Mouse (Mus musculus): ENCODE data around the gene Pla2g15. TPM values are rescaled to one million over a fixed set of nuclear protein-coding genes. Genes with fewer than 3 reads are reported as not detected.
A peak's percentile ranks its signal among the peaks of the same experiment; 100 is the strongest.

The Pla2g15 gene
- polyA plus RNA-seq, 1 experiment from 2014 or later: 18.1 TPM

DNA sequence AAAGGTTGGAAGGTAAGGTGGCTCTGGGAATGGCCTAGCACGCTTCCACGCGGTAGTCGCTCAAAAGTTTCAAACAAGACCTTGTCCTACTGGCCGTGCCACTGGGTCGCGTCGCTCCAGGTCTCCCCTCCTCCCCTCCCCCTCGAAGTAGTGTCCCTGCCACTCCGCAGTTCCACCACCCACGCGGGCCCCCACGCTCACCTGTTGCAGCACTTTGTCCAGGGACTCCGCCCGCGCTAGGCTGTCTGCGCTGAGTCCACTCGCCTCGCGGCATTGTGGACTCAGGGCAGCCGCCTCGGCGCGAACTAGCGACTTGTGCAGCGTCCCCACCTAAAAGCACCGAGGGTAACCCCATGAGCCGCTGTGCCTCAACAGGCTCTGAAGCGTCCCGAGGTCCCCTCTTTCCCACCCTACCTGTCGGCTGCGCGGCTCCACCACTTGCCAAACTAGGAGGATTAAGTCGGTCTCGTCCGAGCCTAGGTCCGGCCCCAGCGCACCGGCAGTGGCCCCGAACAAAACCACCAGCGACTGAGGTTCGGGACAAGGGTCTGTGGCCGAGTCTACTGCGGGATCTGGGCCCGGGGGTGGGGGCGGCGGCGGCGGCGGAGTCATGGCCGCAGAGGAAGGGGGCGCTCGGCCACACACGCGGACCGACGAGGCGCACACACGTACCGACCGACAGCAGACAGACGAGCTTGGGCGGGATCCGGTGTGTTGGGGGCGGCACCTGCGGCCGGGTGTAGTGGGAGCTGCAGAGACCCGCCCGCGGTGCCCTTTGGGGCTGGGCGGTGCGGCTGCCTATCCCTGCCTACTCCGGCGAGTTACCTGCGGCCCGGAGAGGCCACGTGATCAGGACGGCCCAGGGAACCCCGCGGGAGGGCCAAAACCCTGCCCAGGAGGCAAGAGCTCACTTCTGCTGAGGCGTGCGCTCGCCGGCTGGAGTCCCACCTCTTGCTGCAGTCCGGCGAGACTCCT, 13.8 kb upstream of the Pla2g15 start, which contains the start of gene Esrp2:
Esrp2 (minus strand) TSS at position 819 of the 975 bp plus-strand sequence.
- Histone ChIP-seq H3K27ac (peak within 1 kb of the TSS; percentile 73), H3K4me1 (peaks cover 30% of the 10 kb centered on the region), H3K36me3 (peaks cover 17% of the 10 kb centered on the region), H3K4me3 (peak within 1 kb of the TSS; percentile 54), H3K9me3 (no peaks in the 10 kb centered on the region), H3K27me3 (peaks cover 62% of the 10 kb centered on the region), H3K4me2 (peak within 1 kb of the TSS; percentile 84), H3K9ac (peak within 1 kb of the TSS; percentile 68)
- 1% methylated on average over 86 of the region's 86 CpGs for WGBS
- 0 out of 2 replicates have a peak, but pooled peaks have one; percentile 17 for ATAC-seq (ENCODE audit: insufficient number of reproducible peaks, insufficient read depth, low FRiP score, low TSS enrichment, low read depth)

DNA sequence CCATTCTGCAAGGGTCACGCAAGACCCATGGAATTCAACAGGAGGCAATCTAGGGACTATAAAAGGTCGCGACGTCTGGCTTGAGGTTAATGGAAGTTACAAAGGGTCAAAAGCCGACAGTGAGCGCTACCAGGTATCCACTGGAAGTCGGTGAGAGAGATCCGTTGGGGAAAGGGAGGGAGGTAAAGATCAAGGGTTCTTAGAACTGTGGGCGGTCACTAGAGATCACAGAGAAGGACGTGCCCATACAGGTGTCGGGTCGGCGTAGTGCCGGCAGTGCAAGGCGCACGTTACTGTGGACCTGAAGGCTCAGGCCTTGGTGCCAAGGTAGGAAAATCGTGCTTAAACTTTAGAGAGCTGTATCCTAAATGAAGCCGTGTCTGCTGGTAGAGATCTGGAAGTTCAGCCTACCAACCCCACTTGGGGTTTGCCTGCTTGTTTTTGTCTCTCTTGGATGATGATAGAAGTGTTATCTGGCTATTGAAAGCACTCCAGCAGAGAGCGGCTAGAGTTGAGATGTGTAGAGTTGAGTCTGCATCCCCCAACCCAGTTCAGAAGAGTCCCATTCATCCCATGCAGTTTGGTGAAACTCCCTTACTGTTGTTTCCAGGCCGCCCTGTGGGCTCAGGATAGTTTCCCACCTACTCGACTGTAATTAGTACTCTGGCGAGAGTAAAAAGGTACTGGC, 12.8 kb upstream of the Pla2g15 start:
- H3K36me3 ChIP-seq: peaks cover 8% of the 10 kb centered on the region
- peak overlapping the region; percentile 84 for H3K4me2 ChIP-seq
- 4% methylated on average over 22 of the region's 22 CpGs for WGBS
- no peaks in the 10 kb centered on the region for H3K9me3 ChIP-seq
- peaks cover 30% of the 10 kb centered on the region for H3K4me1 ChIP-seq
- H3K4me3 ChIP-seq: peak overlapping the region; percentile 54
- H3K27me3 ChIP-seq: peaks cover 62% of the 10 kb centered on the region
- ATAC-seq (ENCODE audit: insufficient number of reproducible peaks, insufficient read depth, low FRiP score, low TSS enrichment, low read depth): no peak
- peak overlapping the region; percentile 62; the same call in 1 of the 2 replicates for H3K27ac ChIP-seq
- peak overlapping the region; percentile 68 for H3K9ac ChIP-seq

DNA sequence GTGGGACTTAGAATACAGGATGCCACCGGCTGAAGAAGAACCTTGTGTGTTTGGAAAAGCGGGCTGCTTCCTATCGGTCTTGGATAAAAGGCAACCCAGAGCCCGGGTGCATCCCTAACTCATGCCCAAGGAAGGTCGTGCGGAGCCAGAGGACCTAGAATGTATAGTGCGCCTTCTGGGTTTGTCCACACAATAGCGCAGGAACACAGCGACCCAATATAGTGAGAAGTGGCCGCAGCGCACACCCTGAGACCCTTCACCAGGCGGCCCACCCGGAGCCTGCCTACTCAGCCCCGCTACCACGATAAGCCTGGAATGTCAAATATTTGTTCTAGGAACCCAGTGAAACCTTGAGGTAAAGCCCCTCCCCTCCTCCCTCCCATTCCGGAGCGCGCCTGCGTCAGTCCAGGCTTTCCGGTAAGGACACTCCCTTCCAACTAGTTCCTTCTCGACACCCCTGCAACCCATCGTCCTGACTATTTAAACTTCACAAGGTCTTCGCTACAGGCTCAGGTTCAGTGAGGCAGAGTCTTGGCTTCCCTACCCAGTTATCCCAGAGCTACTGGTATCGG, 12.2 kb upstream of the Pla2g15 start:
- Histone ChIP-seq H3K4me3 (peak overlapping the region; percentile 54), H3K27ac (peak overlapping the region; percentile 62), H3K4me2 (peak overlapping the region; percentile 84), H3K36me3 (peaks cover 2% of the 10 kb centered on the region), H3K9me3 (no peaks in the 10 kb centered on the region), H3K4me1 (peaks cover 30% of the 10 kb centered on the region), H3K27me3 (peaks cover 56% of the 10 kb centered on the region), H3K9ac (peak overlapping the region; percentile 68)
- under 1% methylated on average over 24 of the region's 24 CpGs for WGBS
- no peak for ATAC-seq (ENCODE audit: insufficient number of reproducible peaks, insufficient read depth, low FRiP score, low TSS enrichment, low read depth)

DNA sequence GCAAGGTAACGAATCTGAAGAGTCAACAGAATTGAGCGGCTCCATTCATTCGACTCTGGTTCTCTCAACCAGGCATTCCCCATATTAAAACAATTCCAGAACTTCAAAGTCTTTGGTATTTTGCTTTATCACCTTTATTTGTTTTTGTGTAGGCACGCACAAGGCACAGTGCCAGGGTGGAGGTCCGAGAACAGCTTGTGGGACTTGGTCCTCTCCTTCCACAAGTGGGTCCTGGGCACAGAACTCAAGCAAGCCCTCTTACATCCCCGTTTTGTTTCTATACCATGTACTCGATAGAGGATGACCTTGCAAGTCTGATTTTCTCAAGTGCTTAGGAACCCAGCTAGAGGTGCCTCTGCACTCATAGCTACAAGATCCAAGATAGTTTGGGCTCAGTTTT, 11.6 kb upstream of the Pla2g15 start:
- ATAC-seq (ENCODE audit: insufficient number of reproducible peaks, insufficient read depth, low FRiP score, low TSS enrichment, low read depth): no peak
- H3K9me3 ChIP-seq: no peaks in the 10 kb centered on the region
- peak overlapping the region; percentile 68 for H3K9ac ChIP-seq
- peak overlapping the region; percentile 84 for H3K4me2 ChIP-seq
- H3K27me3 ChIP-seq: peaks cover 49% of the 10 kb centered on the region
- peaks cover 30% of the 10 kb centered on the region for H3K4me1 ChIP-seq
- 20% methylated on average over 7 of the region's 7 CpGs for WGBS
- H3K36me3 ChIP-seq: no peaks in the 10 kb centered on the region
- H3K4me3 ChIP-seq: peak overlapping the region; percentile 54
- H3K27ac ChIP-seq: peak overlapping the region; percentile 62; the same call in 1 of the 2 replicates

DNA sequence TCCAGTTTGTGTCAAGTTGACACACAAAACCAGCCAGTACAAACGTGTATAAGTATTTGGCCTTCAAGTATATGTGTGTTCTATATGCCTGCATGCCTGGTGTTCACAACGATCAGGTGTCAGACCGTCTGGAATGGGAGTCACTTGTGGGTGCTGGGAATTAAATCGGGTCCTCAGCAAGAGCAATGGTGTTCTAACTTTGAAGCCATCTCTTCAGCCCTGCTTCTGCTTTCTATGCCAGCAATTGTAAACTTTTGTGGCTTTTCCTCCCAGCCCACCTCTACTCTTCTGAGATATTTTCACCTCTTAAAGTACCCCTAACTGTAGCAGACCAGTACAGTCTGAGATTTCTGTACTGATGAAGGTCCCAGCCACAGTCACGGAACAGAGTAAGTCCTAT, 10.0 kb upstream of the Pla2g15 start:
- WGBS: 62% methylated on average over 5 of the region's 5 CpGs

DNA sequence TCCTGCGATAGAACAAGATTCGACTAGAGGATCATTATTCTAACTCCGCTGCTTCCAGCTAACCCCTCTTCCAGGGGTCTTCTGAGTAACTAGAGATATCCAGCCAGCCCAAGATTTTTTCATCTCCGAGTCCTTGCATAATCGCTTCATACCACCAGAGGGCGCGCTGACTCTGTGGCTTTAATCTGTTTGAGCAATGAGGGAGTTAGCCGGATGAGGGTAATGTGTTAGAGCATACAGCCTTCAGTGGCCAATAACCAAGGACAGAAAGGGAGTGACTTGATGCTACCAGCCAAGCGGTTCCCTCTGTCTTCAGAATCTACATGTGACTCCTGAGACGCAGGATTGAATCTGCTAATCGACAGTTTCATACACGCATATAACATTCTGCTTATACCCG, 9.4 kb upstream of the Pla2g15 start:
- Histone ChIP-seq H3K4me2 (no peak overlapping the region), H3K36me3 (no peaks in the 10 kb centered on the region), H3K9me3 (no peaks in the 10 kb centered on the region), H3K9ac (no peak overlapping the region), H3K4me3 (no peak overlapping the region), H3K4me1 (peaks cover 21% of the 10 kb centered on the region), H3K27ac (no peak overlapping the region), H3K27me3 (peaks cover 28% of the 10 kb centered on the region)
- 15% methylated on average over 13 of the region's 13 CpGs for WGBS
- no peak for ATAC-seq (ENCODE audit: insufficient number of reproducible peaks, insufficient read depth, low FRiP score, low TSS enrichment, low read depth)

More for the DNA sequence above, 10.0 kb upstream of the Pla2g15 start:
- H3K4me3 ChIP-seq: no peak overlapping the region
- no peak for ATAC-seq (ENCODE audit: insufficient number of reproducible peaks, insufficient read depth, low FRiP score, low TSS enrichment, low read depth)
- H3K36me3 ChIP-seq: no peaks in the 10 kb centered on the region
- no peak overlapping the region for H3K4me2 ChIP-seq
- H3K9ac ChIP-seq: no peak overlapping the region
- peaks cover 34% of the 10 kb centered on the region for H3K27me3 ChIP-seq
- no peak overlapping the region for H3K27ac ChIP-seq
- no peaks in the 10 kb centered on the region for H3K9me3 ChIP-seq
- peaks cover 27% of the 10 kb centered on the region for H3K4me1 ChIP-seq

DNA sequence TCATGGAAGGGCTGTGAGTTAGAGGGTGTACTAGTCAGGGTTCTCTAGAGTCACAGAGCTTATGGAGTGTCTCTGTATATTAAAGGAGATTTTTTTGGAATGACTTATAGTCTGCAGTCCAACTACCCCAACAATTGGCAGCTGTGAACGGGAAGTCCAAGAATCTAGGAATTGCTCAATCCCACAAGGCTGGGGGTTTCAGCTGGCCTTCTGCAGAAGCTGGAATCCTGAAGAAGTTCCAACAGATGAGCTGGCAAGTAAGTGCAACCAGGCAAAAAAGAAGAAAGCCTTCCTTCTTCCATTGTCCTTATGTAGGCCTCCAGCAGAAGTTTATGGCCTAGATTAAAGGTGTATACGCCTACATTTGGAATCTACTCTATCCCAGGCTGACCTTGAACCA, 4.9 kb upstream of the Pla2g15 start:
- Histone ChIP-seq H3K4me2 (no peak overlapping the region), H3K4me3 (no peak overlapping the region), H3K27me3 (no peaks in the 10 kb centered on the region), H3K27ac (no peak overlapping the region), H3K9me3 (no peaks in the 10 kb centered on the region), H3K4me1 (peaks cover 3% of the 10 kb centered on the region; the same call in 1 of the 2 replicates), H3K36me3 (no peaks in the 10 kb centered on the region), H3K9ac (no peak overlapping the region)
- 92% methylated on average over 2 of the region's 2 CpGs for WGBS
- no peak for ATAC-seq (ENCODE audit: insufficient number of reproducible peaks, insufficient read depth, low FRiP score, low TSS enrichment, low read depth)

DNA sequence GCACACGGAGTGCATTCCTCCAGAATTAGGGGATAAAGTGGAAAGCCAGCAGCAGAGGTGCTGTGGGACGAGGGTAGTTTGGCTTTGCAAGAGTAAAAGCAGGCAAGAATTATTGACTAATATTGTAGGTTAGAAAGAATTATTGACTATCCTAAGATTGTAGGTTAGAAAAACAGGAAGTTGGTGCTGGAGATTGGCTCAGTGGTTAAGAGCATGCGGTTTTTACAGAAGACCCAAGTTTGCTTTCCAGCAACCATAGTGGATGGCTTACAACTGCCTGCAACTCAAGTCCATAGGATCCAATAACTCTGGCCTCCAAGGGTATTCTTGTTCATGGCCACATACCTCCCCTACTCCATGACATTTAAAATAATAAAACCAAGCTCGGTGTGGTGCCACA, 4.2 kb upstream of the Pla2g15 start:
- H3K9ac ChIP-seq: no peak overlapping the region
- H3K4me3 ChIP-seq: no peak overlapping the region
- WGBS: 85% methylated on average over 4 of the region's 4 CpGs
- no peaks in the 10 kb centered on the region for H3K27me3 ChIP-seq
- H3K9me3 ChIP-seq: no peaks in the 10 kb centered on the region
- peaks cover 8% of the 10 kb centered on the region for H3K4me1 ChIP-seq
- H3K4me2 ChIP-seq: no peak overlapping the region
- no peak overlapping the region for H3K27ac ChIP-seq
- ATAC-seq (ENCODE audit: insufficient number of reproducible peaks, insufficient read depth, low FRiP score, low TSS enrichment, low read depth): no peak
- no peaks in the 10 kb centered on the region for H3K36me3 ChIP-seq

DNA sequence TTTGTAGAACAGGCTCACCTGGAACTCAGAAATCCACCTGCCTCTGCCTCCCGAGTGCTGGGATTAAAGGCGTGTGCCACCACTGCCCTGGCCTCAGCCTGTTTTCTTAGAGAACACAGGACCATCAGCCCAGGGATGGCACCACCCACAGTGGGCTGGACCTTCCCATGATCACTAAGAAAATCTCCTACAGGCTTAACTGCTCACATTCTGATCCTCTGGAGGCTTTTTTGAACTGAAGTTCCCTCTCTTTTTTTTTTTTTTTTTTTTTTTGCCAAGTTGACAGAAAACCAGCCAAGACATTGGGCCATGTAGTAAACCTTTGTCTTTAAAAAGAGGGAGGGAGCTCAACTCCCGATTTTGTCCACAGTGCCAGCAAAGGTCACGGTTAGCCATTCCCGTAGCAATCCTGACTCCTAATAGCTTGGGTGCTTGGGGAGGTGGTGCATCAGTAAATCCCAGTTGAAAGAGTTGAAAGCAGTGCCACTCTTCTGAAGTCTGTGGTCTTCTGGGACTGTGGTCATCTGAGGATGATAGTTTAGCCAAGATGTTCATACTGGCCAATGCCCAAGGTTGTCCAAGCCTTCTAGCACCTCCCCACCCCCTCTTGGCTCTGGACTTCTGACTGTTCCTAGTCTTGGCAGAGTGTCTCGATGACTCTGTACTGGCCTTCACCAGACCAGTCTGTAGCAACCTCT, 2.2 kb upstream of the Pla2g15 start:
- H3K4me3 ChIP-seq: no peak overlapping the region
- 83% methylated on average over 6 of the region's 6 CpGs for WGBS
- no peaks in the 10 kb centered on the region for H3K27me3 ChIP-seq
- peaks cover 16% of the 10 kb centered on the region for H3K4me1 ChIP-seq
- H3K36me3 ChIP-seq: peaks cover 2% of the 10 kb centered on the region; the same call in 1 of the 2 replicates
- no peaks in the 10 kb centered on the region for H3K9me3 ChIP-seq
- no peak overlapping the region for H3K4me2 ChIP-seq
- no peak overlapping the region for H3K9ac ChIP-seq
- no peak overlapping the region for H3K27ac ChIP-seq
- ATAC-seq (ENCODE audit: insufficient number of reproducible peaks, insufficient read depth, low FRiP score, low TSS enrichment, low read depth): no peak

DNA sequence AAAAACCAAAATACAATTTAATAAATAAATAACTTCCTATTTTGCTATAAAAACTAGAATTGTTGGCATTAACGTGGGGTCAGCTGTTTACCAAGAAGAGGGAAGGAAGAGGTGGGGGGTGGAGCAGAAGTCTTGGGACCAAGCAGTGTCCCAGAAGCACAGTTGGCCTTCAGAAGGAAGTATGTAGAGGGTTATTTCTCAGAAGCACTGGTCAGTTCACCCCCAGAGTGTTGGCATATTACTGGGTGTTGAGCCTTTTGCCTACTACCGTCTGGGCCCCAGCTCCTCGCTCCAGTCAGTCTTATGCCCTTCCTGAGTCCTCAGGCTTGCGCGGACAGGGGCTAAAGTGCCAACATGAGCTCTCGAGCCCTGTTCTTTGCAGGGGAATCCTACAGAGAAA, 1.2 kb upstream of the Pla2g15 start:
- Histone ChIP-seq H3K36me3 (peaks cover 2% of the 10 kb centered on the region; the same call in 1 of the 2 replicates), H3K9ac (no peak overlapping the region), H3K9me3 (no peaks in the 10 kb centered on the region), H3K4me2 (no peak overlapping the region), H3K4me3 (no peak overlapping the region), H3K27me3 (no peaks in the 10 kb centered on the region), H3K27ac (no peak overlapping the region), H3K4me1 (peaks cover 16% of the 10 kb centered on the region)
- no peak for ATAC-seq (ENCODE audit: insufficient number of reproducible peaks, insufficient read depth, low FRiP score, low TSS enrichment, low read depth)
- WGBS: 94% methylated on average over 6 of the region's 6 CpGs

DNA sequence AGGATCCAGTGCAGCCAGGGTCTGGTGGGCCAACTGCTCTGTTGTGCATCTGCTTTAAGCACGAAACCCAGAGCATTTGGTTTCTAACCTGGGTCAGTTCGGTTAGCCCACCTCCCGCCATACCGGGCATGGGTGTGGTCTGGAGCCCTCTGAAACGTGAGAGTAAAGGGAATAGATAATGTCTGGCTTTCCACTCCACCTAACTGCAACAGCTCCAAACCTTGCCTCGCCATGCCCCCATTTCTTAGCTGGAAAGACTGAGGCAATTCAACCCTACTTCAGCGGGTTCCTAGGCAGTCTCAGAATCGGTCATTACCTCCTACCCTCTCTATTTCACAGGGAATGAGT, 428 bp downstream of the Pla2g15 start:
- H3K27me3 ChIP-seq: no peaks in the 10 kb centered on the region
- H3K9ac ChIP-seq: peak overlapping the region; percentile 81
- peak overlapping the region; percentile 77 for H3K4me2 ChIP-seq
- peaks cover 14% of the 10 kb centered on the region for H3K36me3 ChIP-seq
- no peaks in the 10 kb centered on the region for H3K9me3 ChIP-seq
- H3K27ac ChIP-seq: 0 out of 2 replicates have a peak overlapping the region, but pooled peaks have one; percentile 48
- H3K4me3 ChIP-seq: peak overlapping the region; percentile 79
- no peak for ATAC-seq (ENCODE audit: insufficient number of reproducible peaks, insufficient read depth, low FRiP score, low TSS enrichment, low read depth)
- WGBS: 14% methylated on average over 8 of the region's 8 CpGs
- H3K4me1 ChIP-seq: peaks cover 16% of the 10 kb centered on the region
